Mouse (Mus musculus): ENCODE measurements around the gene Calm2. TPM values are rescaled to one million over a fixed set of nuclear protein-coding genes. Genes with fewer than 3 reads are reported as not detected.

Gene Calm2
- polyA plus RNA-seq, 1 experiment, result 1,470 TPM

GRCm38 (mm10) chr17:87475356-87475755 is 28.6 kb upstream of the Calm2 start:
- TF ChIP-seq CTCF (IDR thresholded peaks at IDR 0.05; ENCODE audit: insufficient read depth, low read depth, low read length), result no peak
- no peak for TF ChIP-seq POLR2A (IDR thresholded peaks at IDR 0.05; ENCODE audit: insufficient read depth, low read depth, low read length)
- peaks cover 37% of the 10 kb centered on the region for H3K4me1 ChIP-seq (ENCODE audit: control insufficient read depth, insufficient read depth, low read length)
- no peak overlapping the region for H3K4me3 ChIP-seq (ENCODE audit: insufficient read depth, low read depth, low read length)
- peak overlapping the region; percentile 91 for H3K27ac ChIP-seq (ENCODE audit: insufficient read depth, low read depth, low read length)
- whole genome bisulfite sequencing, result 47% methylated on average over 8 of the region's 8 CpGs

- H3K27ac ChIP-seq (ENCODE audit: insufficient read depth, low read depth, low read length), result peak overlapping the region; percentile 91
- peak overlapping the region; percentile 20 for H3K4me3 ChIP-seq (ENCODE audit: insufficient read depth, low read depth, low read length)
- peaks cover 37% of the 10 kb centered on the region for H3K4me1 ChIP-seq (ENCODE audit: control insufficient read depth, insufficient read depth, low read length)
- WGBS, result 13% methylated on average over 7 of the region's 7 CpGs
- TF ChIP-seq POLR2A (IDR thresholded peaks at IDR 0.05; ENCODE audit: insufficient read depth, low read depth, low read length), result no peak
- TF ChIP-seq CTCF (IDR thresholded peaks at IDR 0.05; ENCODE audit: insufficient read depth, low read depth, low read length), result no peak
Observed at GRCm38 (mm10) chr17:87474501-87474795, 27.7 kb upstream of the Calm2 start.

GRCm38 (mm10) chr17:87473736-87474500 is 27.2 kb upstream of the Calm2 start:
- Histone ChIP-seq H3K4me3 (ENCODE audit: insufficient read depth, low read depth, low read length) (peak overlapping the region; percentile 20), H3K27ac (ENCODE audit: insufficient read depth, low read depth, low read length) (peak overlapping the region; percentile 91), H3K4me1 (ENCODE audit: control insufficient read depth, insufficient read depth, low read length) (peaks cover 37% of the 10 kb centered on the region)
- 1% methylated on average over 23 of the region's 23 CpGs for WGBS
- no peak; the same call in 1 of the 2 replicates for TF ChIP-seq POLR2A (IDR thresholded peaks at IDR 0.05; ENCODE audit: insufficient read depth, low read depth, low read length)
- no peak for TF ChIP-seq CTCF (IDR thresholded peaks at IDR 0.05; ENCODE audit: insufficient read depth, low read depth, low read length)

GRCm38 (mm10) chr17:87473441-87473735 is 26.7 kb upstream of the Calm2 start:
- TF ChIP-seq POLR2A (IDR thresholded peaks at IDR 0.05; ENCODE audit: insufficient read depth, low read depth, low read length), result no peak
- TF ChIP-seq CTCF (IDR thresholded peaks at IDR 0.05; ENCODE audit: insufficient read depth, low read depth, low read length), result no peak
- Histone ChIP-seq H3K4me3 (ENCODE audit: insufficient read depth, low read depth, low read length) (peak overlapping the region; percentile 20), H3K27ac (ENCODE audit: insufficient read depth, low read depth, low read length) (peak overlapping the region; percentile 91), H3K4me1 (ENCODE audit: control insufficient read depth, insufficient read depth, low read length) (peaks cover 34% of the 10 kb centered on the region)
- 8% methylated on average over 9 of the region's 9 CpGs for WGBS

GRCm38 (mm10) chr17:87472879-87473278 is 26.1 kb upstream of the Calm2 start:
- Histone ChIP-seq H3K4me3 (ENCODE audit: insufficient read depth, low read depth, low read length) (0 out of 2 replicates have a peak overlapping the region, but pooled peaks have one; percentile 20), H3K27ac (ENCODE audit: insufficient read depth, low read depth, low read length) (peak overlapping the region; percentile 91), H3K4me1 (ENCODE audit: control insufficient read depth, insufficient read depth, low read length) (peaks cover 34% of the 10 kb centered on the region)
- no peak for TF ChIP-seq POLR2A (IDR thresholded peaks at IDR 0.05; ENCODE audit: insufficient read depth, low read depth, low read length)
- no peak for TF ChIP-seq CTCF (IDR thresholded peaks at IDR 0.05; ENCODE audit: insufficient read depth, low read depth, low read length)
- WGBS, result 45% methylated on average over 10 of the region's 10 CpGs

- Histone ChIP-seq H3K4me1 (ENCODE audit: control insufficient read depth, insufficient read depth, low read length) (peaks cover 30% of the 10 kb centered on the region), H3K27ac (ENCODE audit: insufficient read depth, low read depth, low read length) (no peak overlapping the region), H3K4me3 (ENCODE audit: insufficient read depth, low read depth, low read length) (no peak overlapping the region)
- TF ChIP-seq POLR2A (IDR thresholded peaks at IDR 0.05; ENCODE audit: insufficient read depth, low read depth, low read length), result no peak
- TF ChIP-seq CTCF (IDR thresholded peaks at IDR 0.05; ENCODE audit: insufficient read depth, low read depth, low read length), result no peak
- 86% methylated on average over 6 of the region's 6 CpGs for WGBS
Observed at GRCm38 (mm10) chr17:87471661-87472060, 24.9 kb upstream of the Calm2 start.

- no peak overlapping the region for H3K4me3 ChIP-seq (ENCODE audit: insufficient read depth, low read depth, low read length)
- peaks cover 29% of the 10 kb centered on the region for H3K4me1 ChIP-seq (ENCODE audit: control insufficient read depth, insufficient read depth, low read length)
- 93% methylated on average over 8 of the region's 8 CpGs for WGBS
- H3K27ac ChIP-seq (ENCODE audit: insufficient read depth, low read depth, low read length), result no peak overlapping the region
- no peak for TF ChIP-seq POLR2A (IDR thresholded peaks at IDR 0.05; ENCODE audit: insufficient read depth, low read depth, low read length)
- no peak for TF ChIP-seq CTCF (IDR thresholded peaks at IDR 0.05; ENCODE audit: insufficient read depth, low read depth, low read length)
Observed at GRCm38 (mm10) chr17:87470797-87471196, 24.1 kb upstream of the Calm2 start.

GRCm38 (mm10) chr17:87470282-87470681 is 23.5 kb upstream of the Calm2 start:
- peaks cover 25% of the 10 kb centered on the region for H3K4me1 ChIP-seq (ENCODE audit: control insufficient read depth, insufficient read depth, low read length)
- 75% methylated on average over 8 of the region's 8 CpGs for WGBS
- H3K4me3 ChIP-seq (ENCODE audit: insufficient read depth, low read depth, low read length), result no peak overlapping the region
- no peak overlapping the region for H3K27ac ChIP-seq (ENCODE audit: insufficient read depth, low read depth, low read length)
- TF ChIP-seq POLR2A (IDR thresholded peaks at IDR 0.05; ENCODE audit: insufficient read depth, low read depth, low read length), result no peak
- no peak for TF ChIP-seq CTCF (IDR thresholded peaks at IDR 0.05; ENCODE audit: insufficient read depth, low read depth, low read length)

GRCm38 (mm10) chr17:87469428-87469827 is 22.7 kb upstream of the Calm2 start:
- TF ChIP-seq CTCF (IDR thresholded peaks at IDR 0.05; ENCODE audit: insufficient read depth, low read depth, low read length) (no peak), POLR2A (IDR thresholded peaks at IDR 0.05; ENCODE audit: insufficient read depth, low read depth, low read length) (no peak)

More at GRCm38 (mm10) chr17:87469428-87469827, 22.7 kb upstream of the Calm2 start:
- H3K4me3 ChIP-seq (ENCODE audit: insufficient read depth, low read depth, low read length), result no peak overlapping the region
- WGBS, result 84% methylated on average over 8 of the region's 8 CpGs
- peaks cover 19% of the 10 kb centered on the region for H3K4me1 ChIP-seq (ENCODE audit: control insufficient read depth, insufficient read depth, low read length)
- H3K27ac ChIP-seq (ENCODE audit: insufficient read depth, low read depth, low read length), result no peak overlapping the region
